Mouse (Mus musculus): ENCODE measurements around the gene Mapk8ip1.

The Mapk8ip1 gene

GRCm38 (mm10) chr2:92424462-92425308 lies 23.6 kb upstream of the Mapk8ip1 start:
- DNase-seq = peak in 1 of 2 experiments; percentile 36

DNA sequence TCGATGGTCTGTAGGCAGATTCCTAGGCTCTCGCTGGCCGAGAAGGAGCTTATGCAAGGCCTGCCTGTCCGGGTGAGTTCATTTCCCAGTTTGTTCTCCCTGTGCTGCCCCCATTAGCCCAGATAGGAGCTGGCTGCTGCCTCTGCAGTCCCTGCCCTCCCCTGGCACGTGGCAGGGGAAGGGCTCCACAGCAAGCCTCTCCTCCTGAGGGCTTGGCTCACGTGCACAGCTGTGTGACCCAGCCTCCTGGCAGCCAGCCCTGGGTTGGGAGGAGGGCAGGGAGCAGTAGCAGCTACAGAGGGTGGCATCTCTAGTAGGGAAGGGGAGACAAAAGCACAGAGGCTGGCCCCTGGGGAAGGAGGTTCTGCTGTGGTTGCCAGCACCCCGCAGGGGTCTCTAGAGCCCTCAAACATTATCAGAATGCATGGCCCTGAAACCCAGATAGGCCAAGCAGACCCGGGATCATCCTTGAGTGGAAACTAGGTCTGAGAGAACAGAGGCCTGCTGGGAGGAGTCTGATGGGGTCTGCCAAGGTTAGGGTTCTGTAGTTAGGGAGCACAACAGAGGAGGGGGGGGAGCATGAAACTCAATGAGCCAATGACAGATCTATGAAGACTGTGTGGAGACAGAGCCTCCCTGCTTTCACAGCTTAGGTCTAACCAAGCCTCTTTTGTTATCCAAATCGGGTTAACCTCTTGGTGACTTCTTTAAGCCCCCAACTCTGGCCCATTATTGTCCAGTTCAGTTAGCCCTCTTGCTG lies 22.8 kb upstream of the Mapk8ip1 start:
- DNase-seq = peak; percentile 85 to 90

DNA sequence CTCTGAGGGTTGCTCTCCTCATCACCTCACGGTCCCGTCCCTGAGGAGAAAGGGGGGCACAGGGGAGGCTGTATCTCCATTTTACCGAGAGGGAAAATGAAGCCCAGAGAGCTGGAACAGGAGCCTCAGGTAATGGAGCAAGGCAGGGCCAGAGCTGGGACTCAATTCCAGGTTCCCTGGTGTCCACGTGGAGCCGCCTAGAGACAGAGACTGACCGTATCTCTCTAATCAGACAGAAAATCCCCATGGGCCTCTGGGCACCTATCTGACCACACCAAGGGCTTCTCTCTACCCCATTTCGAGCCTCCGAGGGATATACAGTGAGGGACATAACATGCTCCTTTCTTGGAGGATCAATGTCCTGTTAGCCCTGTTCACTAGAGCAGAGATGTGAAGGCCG lies 22.1 kb upstream of the Mapk8ip1 start:
- DNase-seq = no peak

DNA sequence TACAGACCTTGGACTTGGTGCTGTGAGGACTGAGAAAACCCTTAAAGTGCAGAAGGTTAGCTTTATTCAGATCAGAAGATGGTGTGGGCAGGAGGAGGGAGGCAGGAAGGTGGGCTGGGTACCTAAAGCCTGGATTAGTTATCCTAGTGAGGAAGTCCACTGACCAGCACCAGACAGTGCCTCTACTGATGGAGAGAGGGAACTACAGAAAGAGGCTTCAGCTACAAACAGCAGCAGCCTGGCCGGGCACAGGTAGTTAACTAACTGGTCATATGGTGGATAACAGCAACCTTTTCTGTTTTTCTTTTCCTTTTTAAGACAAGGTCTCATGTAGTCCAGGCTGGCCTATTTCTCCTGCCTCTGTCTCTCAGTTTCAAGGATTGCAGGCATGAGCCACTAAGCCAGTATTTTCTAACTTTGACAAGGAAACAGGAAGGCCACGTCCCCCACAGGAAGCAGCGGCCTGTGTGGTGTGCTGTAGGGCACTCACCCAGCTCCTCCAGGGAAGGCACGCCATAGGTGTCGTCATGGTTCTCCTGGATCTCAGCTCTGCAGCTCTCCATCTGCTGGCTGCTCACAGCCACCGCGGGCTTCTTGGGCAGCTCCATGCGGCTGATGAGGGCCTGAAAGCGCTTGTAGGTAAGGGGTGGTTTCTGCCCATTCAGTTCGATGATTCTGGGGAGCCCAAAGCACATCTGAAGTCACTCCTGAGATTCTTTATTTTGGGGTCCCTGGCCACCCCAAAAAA lies 21.5 kb upstream of the Mapk8ip1 start:
- DNase-seq = peak; percentile 53 to 66

DNA sequence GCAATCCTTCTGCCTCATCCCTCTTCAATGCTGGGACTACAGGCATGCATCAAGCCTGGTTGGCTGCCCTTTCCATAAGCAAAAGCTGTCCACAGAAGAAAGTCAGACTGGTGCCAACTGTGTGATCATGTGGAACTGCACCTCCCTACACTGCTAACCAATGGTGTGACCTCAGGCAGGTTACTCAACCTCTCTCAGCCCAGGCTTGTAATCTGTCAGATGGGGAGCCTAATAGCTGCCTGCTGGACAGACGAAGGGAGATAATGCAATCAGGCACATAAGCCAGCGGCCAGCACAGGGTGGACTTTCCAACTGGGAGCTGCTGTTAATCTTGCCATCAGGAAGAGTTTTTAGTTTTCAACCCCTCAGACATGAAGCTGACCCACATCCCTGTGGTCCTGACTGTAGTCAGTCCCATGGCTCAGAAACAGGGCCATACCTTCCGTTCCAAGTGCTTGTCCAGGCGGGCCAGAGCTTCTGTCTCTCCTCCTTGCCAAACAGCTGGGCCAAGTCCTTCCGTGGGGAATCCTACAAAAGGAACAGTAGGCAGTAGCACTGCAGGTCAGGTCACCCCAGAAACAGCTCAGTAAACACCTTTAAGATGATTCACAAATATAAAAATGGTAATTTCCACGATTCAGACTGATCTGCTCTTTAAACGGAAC lies 20.8 kb upstream of the Mapk8ip1 start:
- DNase-seq = peak in 1 of 2 experiments; percentile 33

DNA sequence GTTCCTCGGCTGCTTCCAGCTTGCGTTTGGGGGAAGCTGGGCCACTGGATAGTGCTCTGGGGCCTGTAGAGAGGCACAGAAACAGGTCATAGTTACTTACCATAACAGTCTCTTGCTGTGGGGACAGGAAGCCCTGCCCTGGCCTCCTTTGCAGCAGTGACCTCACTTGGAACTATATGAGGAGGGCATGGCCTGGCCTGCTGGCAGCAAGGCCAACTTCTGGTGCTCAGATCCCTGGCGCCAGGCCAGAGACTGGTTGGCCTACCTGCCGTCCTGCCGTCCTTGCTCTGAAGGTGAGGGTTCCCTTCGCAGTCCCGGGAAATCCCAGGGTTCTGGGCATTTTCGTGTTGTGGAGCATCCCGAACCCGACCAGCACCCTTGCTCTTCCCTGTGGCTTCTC lies 10.6 kb upstream of the Mapk8ip1 start:
- DNase-seq = peak; percentile 68 to 70

GRCm38 (mm10) chr2:92408309-92409045 lies 7.4 kb upstream of the Mapk8ip1 start:
- DNase-seq = no peak

DNA sequence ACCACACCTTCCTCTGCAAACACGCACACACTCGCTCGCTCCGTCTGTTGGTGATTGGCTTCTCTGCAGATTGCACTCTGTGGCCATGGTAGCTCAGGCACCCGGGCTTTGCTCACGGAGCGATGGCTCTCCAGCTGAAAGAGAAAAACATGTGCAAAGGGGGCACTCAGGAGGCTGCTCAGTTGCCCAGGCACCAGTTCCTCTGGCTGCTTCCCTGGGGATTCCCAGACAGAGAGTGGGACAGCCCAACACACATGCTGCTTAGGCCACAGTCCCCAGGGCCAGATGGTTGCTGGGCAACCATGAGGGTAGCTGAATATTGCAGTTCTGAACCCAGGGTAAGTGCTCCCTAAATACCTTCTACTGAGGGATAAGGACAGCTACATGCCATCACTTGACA lies 4.6 kb upstream of the Mapk8ip1 start:
- DNase-seq = peak in 1 of 2 experiments; percentile 45

- peak; percentile 58 to 65 for DNase-seq
These were observed 3.7 kb upstream of the Mapk8ip1 start for GRCm38 (mm10) chr2:92404737-92405136.

DNA sequence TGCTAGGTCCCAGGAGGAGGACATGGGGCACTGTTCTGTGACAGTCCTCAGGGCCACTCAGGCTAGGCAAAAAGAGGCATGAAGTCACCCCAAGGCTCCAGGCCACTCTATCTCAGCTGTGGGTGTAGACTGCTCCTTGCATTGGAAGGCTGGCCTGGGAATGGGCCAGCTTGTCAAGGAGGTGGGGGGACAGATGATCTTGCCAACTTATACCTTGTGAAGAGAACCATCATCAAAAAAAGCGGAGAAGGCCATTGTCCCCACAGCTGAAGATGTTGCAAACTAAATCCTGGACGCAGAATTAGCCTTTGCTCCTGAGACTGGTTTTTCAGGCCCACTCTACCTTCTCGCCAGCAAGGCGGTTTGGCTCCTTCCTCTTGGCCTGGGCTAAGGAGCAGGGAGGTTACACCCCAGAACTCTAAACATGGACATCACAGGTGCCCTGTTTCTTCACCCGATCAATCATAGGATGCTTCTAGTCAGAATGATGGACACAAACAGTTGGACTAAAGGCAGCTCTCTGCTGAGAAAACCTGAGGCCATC lies 2.8 kb upstream of the Mapk8ip1 start:
- peak in 1 of 2 experiments; percentile 51 for DNase-seq

GRCm38 (mm10) chr2:92402591-92403326 lies 1.7 kb upstream of the Mapk8ip1 start:
- DNase-seq = peak; percentile 87 to 92

DNA sequence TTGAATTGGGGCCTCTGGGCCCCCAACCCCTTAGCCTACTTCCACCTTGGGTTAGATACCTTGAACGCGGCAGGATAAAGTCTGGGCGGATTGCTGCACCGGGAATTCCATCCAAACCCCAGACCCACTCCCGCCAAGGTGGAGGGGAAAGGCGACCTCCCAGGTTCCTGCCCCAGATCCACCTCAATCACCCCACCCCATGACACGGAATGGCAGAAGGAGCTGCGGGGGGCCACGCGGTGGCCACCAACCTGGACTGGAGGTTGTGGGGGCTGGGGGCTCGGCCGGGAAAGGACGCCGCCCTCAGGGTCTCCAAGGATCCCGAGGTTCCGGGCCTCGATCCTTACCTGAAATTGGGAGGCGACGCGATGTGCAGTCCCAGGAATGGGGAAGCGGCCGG lies 381 bp downstream of the Mapk8ip1 start:
- DNase-seq = peak; percentile 74 to 78

DNA sequence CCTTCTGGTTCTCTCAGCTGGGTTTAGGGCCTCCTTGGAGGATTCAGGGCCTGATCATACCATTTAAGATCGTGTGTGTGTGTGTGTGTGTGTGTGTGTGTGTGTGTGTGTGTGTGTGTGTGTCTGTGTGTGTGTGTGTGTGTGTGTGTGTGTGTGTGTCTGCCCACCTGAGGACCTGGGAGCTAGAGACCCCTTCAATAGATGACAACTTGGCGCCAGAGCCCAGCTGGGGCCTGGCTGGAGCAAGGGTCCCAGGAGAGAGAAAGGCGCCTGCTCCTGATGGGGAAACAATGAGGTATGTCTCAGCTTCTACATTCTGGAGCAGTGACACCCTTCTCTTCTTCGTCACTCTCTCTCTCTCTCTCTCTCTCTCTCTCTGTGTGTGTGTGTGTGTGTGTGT lies 1.2 kb downstream of the Mapk8ip1 start:
- DNase-seq = peak in 1 of 2 experiments; percentile 46

DNA sequence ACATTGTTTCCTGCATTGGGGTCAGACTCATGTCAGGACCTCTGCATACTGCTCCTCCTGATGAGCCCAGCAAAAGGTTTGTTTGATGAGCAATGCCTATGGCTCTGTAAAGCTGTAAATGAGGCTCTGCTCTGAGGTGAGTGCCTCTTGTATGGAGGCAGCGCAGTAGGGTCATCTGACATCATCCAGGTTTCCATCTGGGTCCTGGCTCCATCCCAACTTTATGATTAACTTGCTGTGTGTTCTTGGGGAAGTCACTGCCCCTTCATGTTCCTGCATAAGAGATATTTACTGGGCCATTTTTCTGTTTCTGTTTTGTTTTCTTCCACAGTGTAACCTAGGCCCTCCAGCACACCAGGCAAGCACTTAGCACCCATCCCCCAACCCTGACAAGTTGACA lies 3.6 kb downstream of the Mapk8ip1 start:
- peak; percentile 45 to 61 for DNase-seq

GRCm38 (mm10) chr2:92395535-92395934 lies 5.5 kb downstream of the Mapk8ip1 start:
- no peak for DNase-seq

GRCm38 (mm10) chr2:92392318-92393264 lies 8.5 kb downstream of the Mapk8ip1 start:
- peak; percentile 80 to 84 for DNase-seq

DNA sequence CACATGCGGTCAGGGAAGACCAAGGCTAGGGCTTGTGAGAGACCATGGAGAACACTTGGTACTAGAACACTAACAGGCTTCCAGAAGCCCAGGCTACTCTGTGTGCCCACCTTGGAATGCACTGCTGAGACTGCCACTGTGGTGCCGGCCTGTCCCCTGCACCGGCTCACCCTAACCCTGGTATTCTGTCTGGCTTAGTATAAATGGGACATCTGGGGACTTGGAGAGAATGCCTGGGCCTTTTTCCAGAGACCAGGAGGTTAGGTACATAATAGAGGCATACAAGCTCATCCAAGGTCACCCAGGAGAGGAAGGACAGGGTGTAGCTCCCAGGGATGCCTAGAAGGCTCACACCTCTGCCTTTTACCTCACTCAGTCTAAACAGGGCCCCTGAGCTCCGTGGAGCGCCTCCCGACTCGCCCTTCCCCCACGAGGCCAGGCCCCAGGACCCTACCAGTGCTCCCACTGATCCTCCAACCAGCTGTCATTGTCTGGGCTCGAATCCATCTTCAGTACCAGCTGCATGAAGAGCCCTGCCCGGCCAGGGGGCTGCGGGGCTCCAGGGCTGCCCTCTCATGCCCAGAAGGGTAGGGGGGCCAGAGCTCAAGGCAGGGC lies 9.3 kb downstream of the Mapk8ip1 start:
- DNase-seq = peak; percentile 79 to 86

DNA sequence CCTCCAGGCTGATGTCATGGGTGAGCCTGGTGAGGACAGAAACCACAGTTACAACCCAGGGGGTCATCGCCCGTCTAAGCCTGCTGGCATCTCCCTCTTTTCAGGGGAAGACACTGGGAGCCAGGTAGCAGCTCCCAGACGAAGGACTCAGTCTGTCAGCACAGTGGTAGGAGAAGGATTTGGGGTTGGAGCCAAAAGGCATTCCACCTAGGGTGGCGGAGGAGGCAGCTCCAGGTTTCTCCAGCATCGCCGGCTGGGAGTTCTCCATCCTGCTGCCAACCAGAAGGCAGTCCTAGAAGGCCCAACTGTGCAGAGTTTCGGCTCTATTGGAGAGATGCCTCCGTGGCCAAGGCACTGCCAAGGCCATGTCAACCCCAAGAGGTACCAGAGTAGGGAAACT lies 9.9 kb downstream of the Mapk8ip1 start:
- DNase-seq = peak; percentile 61 to 69

All from cerebellum, postnatal 10 days (tissue).